ENCODE assay signal across 10 mouse cellular contexts in genomic region chr12:36662496-36662895, GRCm38 (mm10).
A peak's percentile ranks its signal among the peaks of the same experiment; 100 is the strongest.
DNase-seq lines count a peak whose midpoint lies in the region; TF ChIP-seq lines count a peak whose summit lies in the region.
"Had no signal": no experiment of that assay in that cellular context is flagged by ENCODE, and none has a peak within 500 bp of the region (broad histone marks: within the 10 kb centered on the region; RNA-seq: fewer than 3 reads in every experiment).

No protein-coding gene starts in this region.

- no peaks in the 10 kb centered on the region for H3K36me3 ChIP-seq in thymus, adult 2 months (ENCODE audit: control insufficient read depth, insufficient read depth, low read length)

- intact Hi-C loops in left cerebral cortex, postnatal 4 days (cut with DNase I) = loop anchor here (10.0 kb wide), 1 partner anchor 768 kb away; no protein-coding TSS in a partner anchor

- no peak for TF ChIP-seq POLR2A in thymus, adult 2 months (IDR thresholded peaks at IDR 0.05; ENCODE audit: control insufficient read depth, extremely low read depth, insufficient read depth, low read length, poor library complexity)

- H3K27me3 ChIP-seq in thymus, adult 2 months (ENCODE audit: control insufficient read depth, insufficient read depth, low read length) = no peaks in the 10 kb centered on the region
- H3K27me3 ChIP-seq: Patski had no signal

- no peak overlapping the region for H3K4me3 ChIP-seq in thymus, adult 2 months (ENCODE audit: control insufficient read depth, insufficient read depth, low read length)
- H3K4me3 ChIP-seq: left cerebral cortex, adult 2 months had no signal

- WGBS in thymus, adult 2 months = 79% methylated on average over 7 of the region's 7 CpGs

- H3K27ac ChIP-seq in thymus, adult 2 months (ENCODE audit: control insufficient read depth, insufficient read depth, low read length) = no peak overlapping the region
- H3K27ac ChIP-seq: left cerebral cortex, adult 2 months had no signal

- peak; percentile 34 for DNase-seq in adrenal gland, postnatal 10 days
- no peak for DNase-seq in adrenal gland, adult 8-10 months
- DNase-seq in kidney, postnatal 10 days = peak; percentile 67
- DNase-seq in kidney, adult 11 months = no peak
- DNase-seq in cerebellum, postnatal 4 days (ENCODE audit: low spot score in 2 of 2) = peak; percentile 32 to 61
- DNase-seq in left cerebral cortex, postnatal 4 days = peak; percentile 80
- no peak for DNase-seq in thymus, adult 2 months
- no peak for DNase-seq in embryo, embryonic 11 days

- no peak for TF ChIP-seq CTCF in thymus, adult 2 months (IDR thresholded peaks at IDR 0.05; ENCODE audit: borderline replicate concordance, control insufficient read depth, extremely low read depth, insufficient read depth, low read length, poor library complexity)

- H3K4me1 ChIP-seq in thymus, adult 2 months (replicated peaks; ENCODE audit: control insufficient read depth, insufficient read depth, low read length) = no peaks in the 10 kb centered on the region

Comparison
In these comparisons a context has a peak if more than half of its experiments do, and no peak if none do; other contexts are left out.
1. DNase-seq: peak in adrenal gland, postnatal 10 days (single experiment), kidney, postnatal 10 days (single experiment), cerebellum, postnatal 4 days (2 of 2) and left cerebral cortex, postnatal 4 days (single experiment); none in adrenal gland, adult 8-10 months (single experiment), kidney, adult 11 months (single experiment), thymus, adult 2 months (single experiment) and embryo, embryonic 11 days (single experiment).